ENCODE assay signal across 12 mouse cellular contexts in the genomic region with DNA sequence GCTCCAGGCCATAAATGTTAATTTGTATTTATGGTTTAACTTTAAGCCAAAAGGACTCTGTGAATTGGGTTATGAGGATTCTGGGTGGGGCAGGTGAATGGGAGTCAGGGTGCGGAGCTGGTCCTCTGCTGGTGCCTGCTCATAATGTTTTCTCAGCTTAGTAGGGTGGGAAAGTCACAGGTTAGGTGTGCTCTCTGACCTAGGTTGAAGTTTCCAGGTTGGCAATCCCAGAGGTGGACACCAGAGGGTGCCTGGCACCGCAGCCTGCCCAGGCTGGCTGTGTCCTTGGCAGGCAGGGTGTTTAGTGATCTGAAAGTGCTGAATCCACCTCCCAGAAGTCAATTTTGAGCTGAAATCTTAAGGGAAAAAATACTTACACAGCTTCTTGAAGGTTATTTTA.
DNase-seq lines count a peak whose midpoint lies in the region; ATAC-seq lines count a peak whose summit lies in the region.
"Had no signal": no experiment of that assay in that cellular context is flagged by ENCODE, and none has a peak within 500 bp of the region (broad histone marks: within the 10 kb centered on the region; RNA-seq: fewer than 3 reads in every experiment).

No protein-coding gene starts in this region.

- no peak overlapping the region for H3K9ac ChIP-seq in midbrain, embryonic 14.5 days (replicated peaks; ENCODE audit: low read length)
- H3K9ac ChIP-seq in midbrain, embryonic 16.5 days (ENCODE audit: low read depth, low read length), result no peak overlapping the region
- H3K9ac ChIP-seq: limb, embryonic 15.5 days had no signal

- no peaks in the 10 kb centered on the region for H3K36me3 ChIP-seq in midbrain, embryonic 14.5 days (ENCODE audit: control insufficient read depth, insufficient read depth, low read length)
- no peaks in the 10 kb centered on the region for H3K36me3 ChIP-seq in midbrain, embryonic 16.5 days (ENCODE audit: control insufficient read depth, insufficient read depth, low read length)
- H3K36me3 ChIP-seq: limb, embryonic 15.5 days; midbrain, embryonic 10.5 days had no signal

- 81% methylated on average over 2 of the region's 2 CpGs for WGBS in midbrain, embryonic 14.5 days
- WGBS in midbrain, embryonic 16.5 days, result 69% methylated on average over 2 of the region's 2 CpGs

- ATAC-seq in midbrain, embryonic 14.5 days (ENCODE audit: low FRiP score, low TSS enrichment), result no peak
- ATAC-seq in midbrain, embryonic 16.5 days, result no peak
- ATAC-seq in monocyte, adult 5-6 weeks (replicated peaks; ENCODE audit: insufficient number of reproducible peaks, low FRiP score, low TSS enrichment, poor library complexity, severe bottlenecking), result no peak

- no peaks in the 10 kb centered on the region for H3K9me3 ChIP-seq in midbrain, embryonic 14.5 days (ENCODE audit: control insufficient read depth, low read length)
- no peaks in the 10 kb centered on the region for H3K9me3 ChIP-seq in midbrain, embryonic 16.5 days (replicated peaks; ENCODE audit: control insufficient read depth, low read length, poor library complexity, severe bottlenecking)
- H3K9me3 ChIP-seq: limb, embryonic 15.5 days; midbrain, embryonic 10.5 days had no signal

- H3K27ac ChIP-seq in midbrain, embryonic 14.5 days (replicated peaks; ENCODE audit: low read depth, low read length), result no peak overlapping the region
- H3K27ac ChIP-seq in midbrain, embryonic 16.5 days (ENCODE audit: low read length), result no peak overlapping the region
- H3K27ac ChIP-seq: limb, embryonic 15.5 days; midbrain, embryonic 10.5 days had no signal

- no peak overlapping the region for H3K4me2 ChIP-seq in midbrain, embryonic 14.5 days (ENCODE audit: low read length)
- H3K4me2 ChIP-seq in midbrain, embryonic 16.5 days (ENCODE audit: low read length), result no peak overlapping the region
- H3K4me2 ChIP-seq: limb, embryonic 15.5 days had no signal

- no peak overlapping the region for H3K4me3 ChIP-seq in midbrain, embryonic 14.5 days (replicated peaks; ENCODE audit: low read depth, low read length)
- no peak overlapping the region for H3K4me3 ChIP-seq in midbrain, embryonic 16.5 days (ENCODE audit: low read depth, low read length)
- H3K4me3 ChIP-seq: limb, embryonic 15.5 days; midbrain, embryonic 10.5 days had no signal

- H3K4me1 ChIP-seq in midbrain, embryonic 14.5 days (ENCODE audit: control insufficient read depth, insufficient read depth, low read length), result 0 out of 2 replicates have a peak, but pooled peaks cover 4% of the 10 kb centered on the region
- H3K4me1 ChIP-seq in midbrain, embryonic 16.5 days (ENCODE audit: control insufficient read depth, insufficient read depth, low read length), result peaks cover 7% of the 10 kb centered on the region; the same call in 1 of the 2 replicates
- H3K4me1 ChIP-seq: midbrain, embryonic 10.5 days had no signal

- peak; percentile 64 for DNase-seq in heart, adult 11 months
- no peak for DNase-seq in heart, adult 9 months (ENCODE audit: low spot score in 2 of 2)
- peak; percentile 63 for DNase-seq in midbrain, embryonic 14.5 days
- peak; percentile 50 for DNase-seq in adrenal gland, postnatal 25 days
- peak; percentile 32 to 51 for DNase-seq in kidney, postnatal 25 days
- no peak for DNase-seq in spleen, postnatal 14 days (ENCODE audit: low spot score in 2 of 2)
- DNase-seq: retina, postnatal 1 day; thymus, postnatal 14 days had no signal

- no peaks in the 10 kb centered on the region for H3K27me3 ChIP-seq in midbrain, embryonic 14.5 days (ENCODE audit: control insufficient read depth, insufficient read depth, low read length)
- H3K27me3 ChIP-seq in midbrain, embryonic 16.5 days (ENCODE audit: control insufficient read depth, insufficient read depth, low read depth, low read length), result no peaks in the 10 kb centered on the region
- H3K27me3 ChIP-seq: limb, embryonic 15.5 days had no signal

Comparison
In these comparisons a context has a peak if more than half of its experiments do, and no peak if none do; other contexts are left out.
1. DNase-seq: peak in heart, adult 11 months (single experiment), midbrain, embryonic 14.5 days (single experiment), adrenal gland, postnatal 25 days (single experiment) and kidney, postnatal 25 days (2 of 2); none in heart, adult 9 months (0 of 2) and spleen, postnatal 14 days (0 of 2).